Mouse (Mus musculus) embryo, embryonic 10 days (tissue): ENCODE data around the gene Foxr1.
"Not testable (repeated sequence)": the region's sequence is repeated elsewhere in the genome, so short reads cannot be mapped to it uniquely, and the experiment has no call there.

Experiments
- DNase-seq: peaks from one replicate; pipeline ENCODE4 v3.0.0-alpha.2; 2015; ENCODE audit warnings: low spot score

Gene Foxr1

DNA sequence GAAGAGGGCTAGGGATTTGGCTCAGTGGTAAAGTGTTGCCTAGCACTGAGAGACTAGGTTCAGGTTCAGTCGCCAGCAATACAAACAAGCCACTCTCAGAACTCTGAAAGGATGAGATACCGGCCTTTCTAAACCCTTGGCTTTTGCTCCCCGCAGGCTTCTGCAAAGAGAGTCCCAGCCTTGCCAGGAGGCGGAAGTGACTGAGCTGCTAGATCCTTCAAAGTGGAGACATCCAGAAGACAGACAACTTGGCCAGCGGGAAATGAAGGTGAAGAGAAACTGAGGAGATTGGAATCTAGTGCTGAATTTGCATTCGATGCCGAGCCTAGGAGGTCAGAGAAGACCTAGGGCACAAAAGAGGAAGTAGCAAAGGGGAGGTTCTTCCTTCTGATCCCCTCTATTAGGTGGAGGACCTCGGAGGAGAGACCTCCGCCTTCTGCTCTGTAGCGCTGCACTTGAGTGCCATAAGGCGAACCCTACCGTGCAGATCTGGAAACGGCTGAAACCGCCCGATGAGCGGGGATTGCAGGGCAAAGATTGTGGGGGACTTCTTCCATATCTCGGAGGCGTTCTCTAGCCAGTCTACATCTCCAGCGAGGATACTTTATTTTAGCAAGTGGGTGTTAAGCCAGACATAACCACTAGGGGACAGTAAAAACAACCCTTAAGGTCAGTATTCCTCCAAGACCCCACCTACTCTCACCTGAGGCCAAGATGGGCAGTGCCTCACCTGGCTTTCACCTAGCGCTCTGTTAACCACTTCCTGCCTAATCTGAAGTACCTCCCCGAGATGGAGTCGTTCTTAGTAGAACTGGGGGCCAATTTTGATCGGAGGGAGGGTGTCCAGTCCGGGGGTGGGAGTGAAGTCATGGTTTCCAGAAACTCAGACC is 36.6 kb upstream of the Foxr1 start:
- peak; percentile 78 for DNase-seq

DNA sequence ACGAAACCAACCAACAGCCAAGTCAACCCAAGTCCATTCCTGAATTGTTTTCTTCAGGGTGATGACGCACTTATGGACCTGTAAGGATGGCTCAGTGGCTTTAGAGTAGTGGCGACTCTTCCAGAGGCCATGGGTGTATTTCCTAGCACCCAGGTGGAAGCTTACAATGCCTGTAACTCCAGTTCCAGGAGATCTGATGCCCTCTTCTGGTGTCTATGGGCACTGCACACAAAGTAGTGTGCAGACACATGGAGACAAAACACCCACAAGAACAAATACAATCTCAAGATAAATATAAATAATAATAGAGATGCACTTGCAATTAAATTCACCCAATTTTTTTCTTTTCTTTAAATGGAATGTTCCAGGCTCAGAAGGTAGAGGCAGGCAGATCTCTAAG is 35.0 kb upstream of the Foxr1 start:
- DNase-seq, result no peak

DNA sequence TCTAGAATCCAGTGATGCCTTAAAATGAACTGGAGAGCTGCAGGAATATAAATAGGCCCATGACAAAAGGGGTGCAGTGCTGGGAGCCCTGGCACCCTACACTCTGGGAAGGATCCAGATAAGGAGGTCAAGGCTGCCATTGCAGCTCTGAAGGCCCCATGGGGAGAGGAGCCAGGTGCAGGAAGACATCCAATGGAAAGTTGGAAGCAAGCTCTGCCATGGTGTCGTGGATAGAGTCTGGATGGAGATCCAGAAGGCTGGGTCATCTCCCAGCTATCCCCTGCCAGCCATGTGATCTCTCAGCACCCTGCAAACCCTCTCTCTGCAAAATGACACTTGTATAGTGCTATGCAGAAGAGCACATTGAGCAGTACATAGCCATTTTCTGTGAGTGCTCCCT is 33.4 kb upstream of the Foxr1 start:
- no peak for DNase-seq

DNA sequence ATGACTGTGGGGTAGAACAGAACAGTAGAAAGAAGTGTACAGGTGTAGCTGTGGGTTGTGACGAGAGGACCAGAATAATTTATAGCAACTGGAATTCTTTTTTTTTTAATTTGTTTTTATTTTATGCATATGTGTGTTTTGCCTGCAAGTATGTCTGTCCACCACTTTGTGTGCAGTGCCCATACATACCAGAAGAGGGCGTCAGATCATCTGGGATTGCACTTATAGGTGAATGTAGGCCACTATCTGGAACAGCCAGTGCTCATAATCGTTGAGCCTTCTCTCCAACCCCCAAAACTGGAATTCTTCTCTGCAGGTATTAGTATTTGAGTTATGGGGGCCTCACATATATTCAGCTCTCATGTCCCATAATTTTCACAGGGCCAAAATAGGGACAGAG is 32.2 kb upstream of the Foxr1 start:
- DNase-seq, result no peak

GRCm38 (mm10) chr9:44468800-44469199 is 27.9 kb upstream of the Foxr1 start:
- DNase-seq, result no peak

- DNase-seq, result no peak
Measured at GRCm38 (mm10) chr9:44468224-44468623, 27.3 kb upstream of the Foxr1 start.

- DNase-seq, result no peak
Measured at GRCm38 (mm10) chr9:44461950-44462349, 21.0 kb upstream of the Foxr1 start.

DNA sequence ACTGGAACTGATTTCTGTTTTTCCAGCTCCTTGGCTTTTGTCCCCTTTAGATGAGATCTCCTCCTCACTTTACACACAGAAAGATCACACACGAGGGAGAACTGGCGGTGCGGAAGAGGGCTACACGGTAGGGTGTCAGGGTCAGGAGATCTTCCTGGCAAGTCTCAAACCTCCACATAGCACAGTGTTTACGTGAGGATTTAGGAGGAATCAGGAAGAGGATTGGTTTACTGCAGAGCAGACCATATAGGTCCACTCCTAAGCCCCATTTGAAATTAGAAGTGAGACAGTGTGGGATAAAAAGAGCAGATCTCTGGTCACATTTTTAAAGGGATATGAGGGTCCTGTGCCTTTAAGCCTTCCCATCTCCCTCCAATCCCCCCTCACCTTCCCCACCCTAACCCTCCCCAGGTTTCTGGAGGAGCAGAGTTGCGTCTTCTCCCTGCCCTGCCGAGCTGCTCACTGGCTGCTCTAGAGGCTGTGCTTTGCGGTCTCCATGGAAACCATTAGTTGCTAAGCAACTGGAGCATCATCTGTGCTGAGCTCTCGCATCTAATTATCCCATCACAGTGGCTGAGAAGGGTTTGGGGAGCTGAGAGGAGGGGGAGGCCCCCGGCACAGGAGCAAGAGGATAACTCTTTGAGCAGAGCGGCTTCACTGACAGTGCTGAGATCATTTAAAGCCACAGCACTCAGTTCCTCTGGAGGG is 16.3 kb upstream of the Foxr1 start:
- peak; percentile 92 for DNase-seq

- DNase-seq, result no peak
Measured at GRCm38 (mm10) chr9:44454891-44455220, 13.9 kb upstream of the Foxr1 start, which contains the start of gene Upk2. Upk2 (minus strand) TSS chr9:44454976.

- DNase-seq, result peak; percentile 93
Measured at GRCm38 (mm10) chr9:44454132-44454890, 13.4 kb upstream of the Foxr1 start.

- DNase-seq, result no peak
Measured at GRCm38 (mm10) chr9:44450387-44450786, 9.5 kb upstream of the Foxr1 start.

DNA sequence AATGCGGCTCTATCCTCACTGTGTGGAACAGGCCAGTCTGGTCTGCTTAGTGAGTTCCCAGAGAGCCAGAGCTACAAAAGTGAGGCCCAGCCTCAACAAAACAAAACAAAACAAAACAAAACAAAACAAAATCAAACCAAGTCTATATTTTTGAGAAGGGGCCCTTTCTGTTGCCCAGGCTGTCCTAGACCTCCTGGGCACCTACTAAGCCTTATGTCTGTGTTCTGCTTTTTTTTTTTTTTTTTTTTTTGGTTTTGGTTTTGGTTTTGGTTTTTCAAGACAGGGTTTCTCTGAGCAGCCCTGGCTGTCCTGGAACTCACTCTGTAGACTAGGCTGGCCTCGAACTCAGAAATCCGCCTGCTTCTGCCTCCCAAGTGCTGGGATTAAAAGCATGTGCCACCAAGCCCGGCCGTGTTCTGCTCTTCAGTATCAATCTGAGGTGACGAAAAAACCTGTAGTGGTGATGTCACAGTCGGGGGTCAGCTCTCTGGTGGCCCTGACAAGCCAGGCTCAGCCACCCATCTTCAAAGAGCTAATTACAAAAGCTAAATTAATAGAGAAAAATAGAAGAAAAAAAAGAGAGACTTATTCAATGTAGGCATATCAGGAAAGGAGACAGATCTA is 3.6 kb upstream of the Foxr1 start:
- not testable (repeated sequence) for DNase-seq

DNA sequence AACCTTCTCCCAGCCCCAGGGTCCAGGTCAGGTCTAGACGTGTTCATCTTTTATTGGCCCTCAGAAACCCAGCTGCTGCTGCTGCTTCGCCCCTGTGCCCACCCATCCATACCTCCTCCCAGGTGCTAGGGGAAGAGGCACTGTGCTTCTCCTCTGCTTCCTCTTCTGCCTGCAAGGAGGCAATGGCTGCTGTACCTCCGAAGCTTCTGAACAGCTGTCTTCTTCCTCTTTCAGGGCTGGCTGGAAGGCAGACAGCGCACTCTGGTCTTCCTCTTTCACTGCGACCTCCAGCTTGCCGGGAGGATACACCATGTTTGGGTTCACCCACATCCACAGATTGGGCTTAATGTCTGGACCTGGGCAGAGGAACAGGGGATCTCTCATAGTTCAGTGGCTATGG is 5.2 kb downstream of the Foxr1 start:
- no peak for DNase-seq

GRCm38 (mm10) chr9:44432577-44433185 is 8.3 kb downstream of the Foxr1 start:
- DNase-seq, result no peak

DNA sequence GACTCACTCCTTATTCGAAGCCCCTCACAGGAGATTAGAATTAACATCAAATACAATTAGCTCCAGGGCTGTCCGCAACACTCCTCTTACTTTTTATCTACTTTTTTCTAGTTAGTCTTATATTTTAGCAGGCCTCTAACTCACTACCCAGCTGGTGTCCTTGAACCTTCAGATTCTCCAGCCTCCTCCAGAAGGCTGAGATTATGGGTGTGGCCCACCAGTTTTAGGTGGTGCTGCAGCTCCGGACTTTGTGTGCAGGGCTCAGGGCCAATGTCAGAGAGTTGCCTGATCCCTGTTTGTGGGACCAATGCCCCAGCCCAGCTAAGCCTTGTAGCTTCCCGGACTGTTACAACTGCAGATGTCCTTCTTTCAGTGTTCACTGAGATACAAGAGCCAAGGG is 17.4 kb downstream of the Foxr1 start:
- no peak for DNase-seq

DNA sequence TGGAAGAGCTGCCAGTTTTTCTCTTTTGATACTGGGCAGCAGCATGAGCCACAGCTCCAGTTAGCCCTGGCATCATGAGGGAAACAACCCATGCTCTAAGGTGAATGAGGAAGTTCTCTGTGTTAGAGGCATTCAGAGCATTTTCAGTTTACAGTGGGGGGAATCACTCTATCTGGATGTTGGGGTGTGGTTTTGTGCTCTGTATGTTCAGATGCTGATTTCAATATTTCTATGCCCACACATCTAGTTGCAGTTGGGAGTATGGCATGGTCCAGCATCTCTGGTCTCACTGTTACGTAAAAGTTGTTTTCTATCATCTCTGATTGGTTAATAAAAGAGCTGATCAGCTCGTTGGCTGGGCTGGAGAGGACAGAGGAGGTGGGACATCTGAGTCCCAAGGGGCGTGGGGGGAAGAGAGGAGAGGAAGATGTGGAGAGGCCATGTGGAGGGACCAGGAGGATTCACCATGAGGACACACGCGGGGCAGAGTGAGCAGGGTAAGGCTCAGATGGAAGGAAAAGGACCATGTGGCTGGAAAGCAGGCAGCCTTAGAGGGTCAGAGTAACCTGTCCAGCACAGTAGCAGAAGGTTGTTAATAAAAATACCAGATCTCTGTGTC is 20.5 kb downstream of the Foxr1 start:
- no peak for DNase-seq

- not testable (repeated sequence) for DNase-seq
Measured at GRCm38 (mm10) chr9:44419730-44420129, 21.2 kb downstream of the Foxr1 start.

DNA sequence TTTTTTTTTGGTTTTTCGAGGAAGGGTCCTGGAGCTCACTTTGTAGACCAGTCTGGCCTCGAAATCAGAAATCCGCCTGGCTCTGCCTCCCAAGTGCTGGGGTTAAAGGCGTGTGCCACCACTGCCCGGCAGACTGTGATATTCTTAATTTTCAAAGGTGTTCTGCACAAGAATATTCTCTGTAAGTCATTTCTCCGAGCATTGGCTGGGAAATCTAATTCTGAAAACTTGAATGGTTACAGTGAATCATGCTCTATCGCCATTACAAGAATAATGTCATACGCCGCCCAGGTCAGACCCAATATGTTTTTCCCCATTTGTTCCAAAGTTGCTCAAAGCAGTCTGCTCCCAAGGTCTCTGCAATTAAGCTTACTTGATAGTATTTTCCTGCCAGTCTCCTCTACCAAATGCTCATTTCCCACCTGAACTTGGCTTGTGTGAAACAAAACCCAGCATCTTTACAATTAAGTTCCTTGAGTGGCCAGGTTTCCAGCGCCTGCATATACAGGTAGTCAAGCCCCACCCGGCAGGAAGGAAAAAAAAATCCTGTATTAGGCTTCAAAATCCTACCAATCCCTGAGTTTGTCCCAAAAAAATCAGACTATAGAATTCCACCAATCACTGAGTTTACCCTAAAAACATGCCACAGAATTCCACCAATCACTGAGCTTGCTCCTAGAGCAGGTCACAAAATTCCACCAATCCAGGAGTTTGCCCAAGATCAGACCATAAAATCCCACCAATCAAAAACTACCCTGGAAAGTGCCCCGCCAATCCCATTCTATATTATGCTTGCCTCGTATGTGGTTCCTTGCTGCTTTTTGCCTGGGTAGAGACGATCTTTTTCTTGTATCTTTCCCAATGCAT is 22.2 kb downstream of the Foxr1 start, which contains the start of gene Ccdc84:
Gene Ccdc84 (minus strand): TSS at position 51 of the 867 bp plus-strand sequence.
- no peak for DNase-seq

DNA sequence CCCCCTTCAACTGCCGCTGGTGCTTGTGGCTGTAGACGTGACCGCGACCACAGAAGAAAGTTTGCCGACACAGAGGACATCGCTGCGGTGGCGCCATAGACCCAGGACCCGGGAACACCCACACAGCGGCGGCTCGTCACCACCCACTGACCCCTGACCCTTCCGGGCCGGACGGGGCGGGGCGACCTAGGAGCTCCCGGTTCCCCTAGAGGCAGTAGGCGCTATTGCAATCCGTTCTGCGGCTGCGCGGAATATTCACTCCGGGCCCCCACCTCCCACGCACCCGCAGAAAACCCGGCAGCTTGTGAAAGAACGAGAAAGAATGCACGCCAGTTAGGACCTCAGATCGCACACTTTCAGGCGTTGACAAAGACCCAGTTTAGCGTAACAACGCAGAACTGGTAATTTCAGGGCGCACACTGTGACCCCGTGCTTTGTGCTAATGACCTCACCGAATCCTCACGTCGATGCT is 23.0 kb downstream of the Foxr1 start:
- peak; percentile 95 for DNase-seq
